Mouse (Mus musculus): ENCODE results near the gene Fcrl5.

- 0 out of 2 replicates have a peak, but pooled peaks have one; percentile 9 for TF ChIP-seq CTCF (IDR thresholded peaks at IDR 0.05; ENCODE audit: borderline replicate concordance, insufficient read depth, low read depth, low read length)
- TF ChIP-seq POLR2A (IDR thresholded peaks at IDR 0.05; ENCODE audit: borderline replicate concordance, insufficient read depth, low read length): no peak
Measured at GRCm38 (mm10) chr3:87422386-87422910, 13.1 kb upstream of the Fcrl5 start.
